Comparison of ENCODE assay signal across 8 mouse cellular contexts in the genomic region with DNA sequence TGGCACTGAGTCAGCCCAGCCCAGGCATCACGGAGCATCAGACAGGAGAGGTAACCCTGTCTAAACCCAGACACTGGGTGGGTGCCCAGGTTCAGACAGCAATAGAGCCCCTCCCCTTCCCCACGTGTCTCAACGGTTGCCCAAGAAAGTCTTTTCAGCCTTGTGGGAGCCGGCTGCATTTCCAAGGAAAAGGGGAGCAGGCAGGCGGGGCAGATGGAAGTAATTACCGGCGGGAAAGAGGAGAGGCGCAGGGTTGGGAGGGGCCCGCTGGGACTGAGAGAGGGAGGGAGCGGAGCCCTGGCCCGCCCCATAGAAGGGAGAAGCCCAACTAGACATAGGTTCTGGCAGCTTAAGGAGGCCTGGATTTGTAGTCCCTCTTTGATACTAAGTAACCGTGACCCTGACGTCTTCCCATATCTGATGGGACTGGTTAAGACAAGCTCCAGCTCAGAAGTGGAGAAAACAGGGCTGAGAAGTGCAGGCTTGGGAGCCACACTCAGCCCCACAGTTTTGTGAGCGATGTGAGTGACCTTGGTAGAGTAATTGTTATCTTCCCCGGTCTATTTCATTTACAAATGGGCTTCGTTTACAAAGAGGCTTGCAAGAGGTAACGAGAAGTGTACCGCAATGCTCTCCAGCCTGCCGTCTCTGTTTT. TPM values are rescaled to one million over a fixed set of nuclear protein-coding genes. Genes with fewer than 3 reads are reported as not detected.
DNase-seq lines count a peak whose midpoint lies in the region; ATAC-seq and TF ChIP-seq lines count a peak whose summit lies in the region.

No protein-coding gene starts in this region.

- intact Hi-C loops in heart, adult 2 months (cut with DNase I): no loop called here

- no peak for TF ChIP-seq POLR2A in heart, adult 2 months (IDR thresholded peaks at IDR 0.05; ENCODE audit: insufficient read depth, low read depth, low read length)

- H3K9me3 ChIP-seq in kidney, postnatal 0 days (replicated peaks; ENCODE audit: low read length): no peaks in the 10 kb centered on the region
- no peaks in the 10 kb centered on the region for H3K9me3 ChIP-seq in limb, embryonic 12.5 days
- H3K9me3 ChIP-seq in midbrain, embryonic 15.5 days: no peaks in the 10 kb centered on the region

- peaks cover 3% of the 10 kb centered on the region for H3K4me1 ChIP-seq in kidney, postnatal 0 days (replicated peaks; ENCODE audit: insufficient read depth, low read length)
- peaks cover 32% of the 10 kb centered on the region for H3K4me1 ChIP-seq in heart, adult 2 months (ENCODE audit: control insufficient read depth, insufficient read depth, low read length)
- peaks cover 78% of the 10 kb centered on the region for H3K4me1 ChIP-seq in limb, embryonic 12.5 days (replicated peaks)
- H3K4me1 ChIP-seq in midbrain, embryonic 15.5 days: peaks cover 18% of the 10 kb centered on the region

- no peak overlapping the region; the same call in 1 of the 2 replicates for H3K4me2 ChIP-seq in kidney, postnatal 0 days (ENCODE audit: low read length)
- H3K4me2 ChIP-seq in limb, embryonic 12.5 days: peak overlapping the region; percentile 52
- peak overlapping the region; percentile 23; the same call in 1 of the 2 replicates for H3K4me2 ChIP-seq in midbrain, embryonic 15.5 days

- peak; percentile 59 for DNase-seq in kidney, postnatal 0 days (ENCODE audit: low spot score)
- DNase-seq in kidney, postnatal 14 days: no peak
- DNase-seq in embryo, embryonic 11.5 days (ENCODE audit: low read depth, low spot score): peak; percentile 44
- DNase-seq in heart, adult 2 months: peak; percentile 71 to 74
- DNase-seq in c-Kit-positive CD71-positive TER-119-positive erythroid progenitor cells, embryonic 14.5 days (ENCODE audit: low spot score): no peak
- DNase-seq in T-cell, adult 2 months (ENCODE audit: low spot score): no peak

- no peak for TF ChIP-seq CTCF in kidney, postnatal 0 days (IDR thresholded peaks at IDR 0.05; ENCODE audit: low read depth)
- no peak for TF ChIP-seq CTCF in heart, adult 2 months (IDR thresholded peaks at IDR 0.05)

- H3K4me3 ChIP-seq in kidney, postnatal 0 days (replicated peaks; ENCODE audit: low read depth, low read length): no peak overlapping the region
- H3K4me3 ChIP-seq in heart, adult 2 months: no peak overlapping the region
- peak overlapping the region; percentile 6; the same call in 1 of the 2 replicates for H3K4me3 ChIP-seq in limb, embryonic 12.5 days (replicated peaks)
- no peak overlapping the region for H3K4me3 ChIP-seq in midbrain, embryonic 15.5 days

- peaks cover 3% of the 10 kb centered on the region; the same call in 1 of the 2 replicates for H3K79me2 ChIP-seq in heart, adult 2 months (replicated peaks; ENCODE audit: control insufficient read depth, insufficient read depth, low read length)

- H3K36me3 ChIP-seq in kidney, postnatal 0 days (ENCODE audit: insufficient read depth, low read length): no peaks in the 10 kb centered on the region
- no peaks in the 10 kb centered on the region for H3K36me3 ChIP-seq in heart, adult 2 months (ENCODE audit: control insufficient read depth, insufficient read depth, low read length)
- no peaks in the 10 kb centered on the region for H3K36me3 ChIP-seq in limb, embryonic 12.5 days
- no peaks in the 10 kb centered on the region for H3K36me3 ChIP-seq in midbrain, embryonic 15.5 days (replicated peaks)

- no peak for ATAC-seq in kidney, postnatal 0 days (replicated peaks; ENCODE audit: low FRiP score, low read depth)
- ATAC-seq in limb, embryonic 12.5 days (ENCODE audit: insufficient number of reproducible peaks, insufficient read depth, low FRiP score, low TSS enrichment, low read depth): peak; percentile 48; the same call in 1 of the 2 replicates
- no peak for ATAC-seq in midbrain, embryonic 15.5 days (replicated peaks)

- 34% methylated on average over 18 of the region's 19 CpGs for WGBS in kidney, postnatal 0 days
- WGBS in heart, adult 2 months: 55% methylated on average over 19 of the region's 19 CpGs
- WGBS in limb, embryonic 12.5 days: 6% methylated on average over 19 of the region's 19 CpGs
- 24% methylated on average over 19 of the region's 19 CpGs for WGBS in midbrain, embryonic 15.5 days

- H3K27me3 ChIP-seq in kidney, postnatal 0 days (ENCODE audit: insufficient read depth, low read length): no peaks in the 10 kb centered on the region
- no peaks in the 10 kb centered on the region for H3K27me3 ChIP-seq in heart, adult 2 months (ENCODE audit: control insufficient read depth, insufficient read depth, low read length)
- no peaks in the 10 kb centered on the region for H3K27me3 ChIP-seq in limb, embryonic 12.5 days
- no peaks in the 10 kb centered on the region for H3K27me3 ChIP-seq in midbrain, embryonic 15.5 days (replicated peaks)

- H3K27ac ChIP-seq in kidney, postnatal 0 days: no peak overlapping the region
- H3K27ac ChIP-seq in heart, adult 2 months: peak overlapping the region; percentile 20; the same call in 1 of the 2 replicates
- peak overlapping the region; percentile 79 for H3K27ac ChIP-seq in limb, embryonic 12.5 days
- no peak overlapping the region for H3K27ac ChIP-seq in midbrain, embryonic 15.5 days

- no peak overlapping the region for H3K9ac ChIP-seq in kidney, postnatal 0 days (ENCODE audit: low read depth, low read length)
- no peak overlapping the region for H3K9ac ChIP-seq in heart, adult 2 months (ENCODE audit: low read depth, low read length)
- H3K9ac ChIP-seq in limb, embryonic 12.5 days (replicated peaks): peak overlapping the region; percentile 40; the same call in 1 of the 2 replicates
- H3K9ac ChIP-seq in midbrain, embryonic 15.5 days: no peak overlapping the region

- TF ChIP-seq EP300 in heart, adult 2 months (IDR thresholded peaks at IDR 0.05; ENCODE audit: insufficient read depth, low read depth, low read length): no peak

RNA-seq across cellular contexts. Expression of a gene that starts 7.0 kb away (rescaled TPM):
- 11.7 and 13.1 TPM in 2 replicates for polyA plus RNA-seq in kidney, postnatal 0 days (2015; fragmentation: Nextera tagmentation; extraction: Ambion mirVana)
- 10 to 100 TPM; 26.1 to 29.5 TPM for total RNA-seq in heart, adult 2 months (2021)
- 8.6 and 11.9 TPM in 2 replicates for polyA plus RNA-seq in heart, adult 2 months (2012; rRNA removed)
- 29.7 and 30.3 TPM in 2 replicates for polyA plus RNA-seq in limb, embryonic 12.5 days (2016; fragmentation: Nextera tagmentation; extraction: Ambion mirVana)
- 13.0 and 14.3 TPM in 2 replicates for polyA plus RNA-seq in midbrain, embryonic 15.5 days (2015; fragmentation: Nextera tagmentation; extraction: Ambion mirVana)

Comparison
In these comparisons a context has a peak if more than half of its experiments do, and no peak if none do; other contexts are left out.
1. DNase-seq: peak in kidney, postnatal 0 days (single experiment), embryo, embryonic 11.5 days (single experiment) and heart, adult 2 months (2 of 2); none in kidney, postnatal 14 days (single experiment), c-Kit-positive CD71-positive TER-119-positive erythroid progenitor cells, embryonic 14.5 days (single experiment) and T-cell, adult 2 months (single experiment).
2. H3K27ac ChIP-seq: peak in heart, adult 2 months (single experiment) and limb, embryonic 12.5 days (single experiment); none in kidney, postnatal 0 days (single experiment) and midbrain, embryonic 15.5 days (single experiment).